Mouse (Mus musculus) CH12.LX (cell line): ENCODE data around the gene Prdm10. TPM values are rescaled to one million over a fixed set of nuclear protein-coding genes. Genes with fewer than 3 reads are reported as not detected.

Source experiments
- DNase-seq: peaks from one replicate; pipeline ENCODE4 v3.0.0-alpha.2; 2013; ENCODE audit errors: extremely low read depth
- H3K27ac ChIP-seq: 2 replicates; pipeline ENCODE4 v1.5.1; 2012; ENCODE audit warnings: low read depth, mild to moderate bottlenecking, control low read depth, moderate library complexity; ENCODE audit not compliant: insufficient read depth
- H3K27me3 ChIP-seq: replicated peaks from 2 replicates; pipeline ENCODE3; 2012; ENCODE audit warnings: inconsistent platforms
- H3K36me3 ChIP-seq, 2 experiments: replicated peaks in 1 of 2; 2 replicates each; pipeline versions ENCODE3 to v1.6.1; 2012; ENCODE audit warnings: inconsistent platforms in 1 of 2, low read length in 1 of 2, mild to moderate bottlenecking in 1 of 2, mixed read lengths in 1 of 2, moderate library complexity in 1 of 2; ENCODE audit not compliant: control insufficient read depth in 1 of 2, insufficient read depth in 1 of 2
- H3K4me1 ChIP-seq, 2 experiments: 2 replicates each; pipeline ENCODE4 v1.6.1; 2012; ENCODE audit warnings: inconsistent platforms in 1 of 2, moderate library complexity in 1 of 2; ENCODE audit not compliant: insufficient read depth in 2 of 2, control insufficient read depth in 1 of 2
- H3K4me2 ChIP-seq: 2 replicates; pipeline ENCODE4 v1.6.1; 2012; ENCODE audit warnings: low read depth, mild to moderate bottlenecking, control low read depth; ENCODE audit not compliant: poor library complexity, insufficient read depth, severe bottlenecking
- H3K4me3 ChIP-seq, 3 experiments: fragments of 150-350 bp in 1 of 3; sonication (generic) in 1 of 3; replicated peaks in 1 of 3; 2 replicates each; pipeline versions ENCODE3 to v1.5.1; 2011 to 2012; ENCODE audit warnings: low read depth in 2 of 3, low read length in 2 of 3, mild to moderate bottlenecking in 2 of 3, moderate library complexity in 2 of 3, control low read depth in 1 of 3, improper control_type of control experiment in 1 of 3, inconsistent platforms in 1 of 3, mixed read lengths in 1 of 3; ENCODE audit not compliant: poor library complexity in 1 of 3
- H3K79me2 ChIP-seq: replicated peaks from 2 replicates; pipeline ENCODE4 v1.6.1; 2012; ENCODE audit warnings: mild to moderate bottlenecking, moderate library complexity; ENCODE audit not compliant: control insufficient read depth, poor library complexity, insufficient read depth, severe bottlenecking; ENCODE audit errors: extremely low read depth
- H3K9ac ChIP-seq: 2 replicates; pipeline ENCODE4 v1.6.1; 2012; ENCODE audit warnings: low read depth, mild to moderate bottlenecking, control low read depth, moderate library complexity; ENCODE audit not compliant: insufficient read depth
- H3K9me3 ChIP-seq: replicated peaks from 2 replicates; pipeline ENCODE3; 2012; ENCODE audit warnings: low read length, inconsistent platforms, mixed read lengths
- BHLHE40 ChIP-seq: IDR thresholded peaks from 2 replicates; pipeline ENCODE4 v1.6.1; 2011; ENCODE audit warnings: mild to moderate bottlenecking, low read depth, low read length, improper control_type of control experiment
- CTCF ChIP-seq, 2 experiments: IDR thresholded peaks in 1 of 2; conservative IDR thresholded peaks in 1 of 2; 2 replicates each; pipeline ENCODE4 v1.5.1; 2011 to 2012; ENCODE audit warnings: low read depth in 2 of 2, low read length in 2 of 2, improper control_type of control experiment in 1 of 2, inconsistent platforms in 1 of 2, mild to moderate bottlenecking in 1 of 2, moderate library complexity in 1 of 2
- ELF1 ChIP-seq: IDR thresholded peaks from 2 replicates; pipeline ENCODE4 v1.6.1; 2014; ENCODE audit warnings: low read depth, mild to moderate bottlenecking, inconsistent platforms, low read length, improper control_type of control experiment
- EP300 ChIP-seq: IDR thresholded peaks from 2 replicates; pipeline ENCODE4 v1.6.1; 2011; ENCODE audit warnings: low read length, improper control_type of control experiment
- GABPA ChIP-seq: IDR thresholded peaks from 2 replicates; pipeline ENCODE4 v1.6.1; 2012; ENCODE audit warnings: low read depth, low read length, improper control_type of control experiment, inconsistent platforms; ENCODE audit not compliant: insufficient replicate concordance
- IRF4 ChIP-seq: IDR thresholded peaks from 2 replicates; pipeline ENCODE4 v1.6.1; 2014; ENCODE audit warnings: low read depth, mild to moderate bottlenecking, inconsistent platforms, low read length, improper control_type of control experiment
- JUND ChIP-seq: conservative IDR thresholded peaks from 2 replicates; pipeline ENCODE4 v1.6.1; 2011; ENCODE audit warnings: low read depth, low read length, improper control_type of control experiment
- MAX ChIP-seq: IDR thresholded peaks from 2 replicates; pipeline ENCODE4 v1.6.1; 2011; ENCODE audit warnings: low read length, improper control_type of control experiment
- MAZ ChIP-seq: IDR thresholded peaks from 2 replicates; pipeline ENCODE4 v1.6.1; 2012; ENCODE audit warnings: low read depth, mild to moderate bottlenecking, inconsistent platforms, low read length, improper control_type of control experiment, moderate library complexity
- MEF2A ChIP-seq: IDR thresholded peaks from 2 replicates; pipeline ENCODE4 v1.6.1; 2014; ENCODE audit warnings: low read depth, mild to moderate bottlenecking, inconsistent platforms, low read length, improper control_type of control experiment, borderline replicate concordance
- MXI1 ChIP-seq: IDR thresholded peaks from 2 replicates; pipeline ENCODE4 v1.6.1; 2011; ENCODE audit warnings: mild to moderate bottlenecking, low read depth, low read length, improper control_type of control experiment
- NELFE ChIP-seq: IDR thresholded peaks from 2 replicates; pipeline ENCODE4 v1.6.1; 2011; ENCODE audit warnings: low read depth, low read length, improper control_type of control experiment
- NRF1 ChIP-seq: IDR thresholded peaks from 2 replicates; pipeline ENCODE4 v1.6.1; 2014; ENCODE audit warnings: low read depth, mild to moderate bottlenecking, inconsistent platforms, low read length, improper control_type of control experiment, moderate library complexity
- PAX5 ChIP-seq: IDR thresholded peaks from 2 replicates; pipeline ENCODE4 v1.6.1; 2012; ENCODE audit warnings: low read length, inconsistent platforms, mixed read lengths
- RAD21 ChIP-seq: IDR thresholded peaks from 2 replicates; pipeline ENCODE4 v1.6.1; 2011; ENCODE audit warnings: low read depth, mild to moderate bottlenecking, low read length, improper control_type of control experiment, moderate library complexity
- RCOR1 ChIP-seq: conservative IDR thresholded peaks from 2 replicates; pipeline ENCODE4 v1.6.1; 2012; ENCODE audit warnings: low read depth, mild to moderate bottlenecking, inconsistent platforms, low read length, improper control_type of control experiment
- UBTF ChIP-seq: IDR thresholded peaks from 2 replicates; pipeline ENCODE4 v1.6.1; 2012; ENCODE audit warnings: low read depth, mild to moderate bottlenecking, inconsistent platforms, low read length, improper control_type of control experiment, moderate library complexity
- ZNF384 ChIP-seq: IDR thresholded peaks from 2 replicates; pipeline ENCODE4 v1.6.1; 2012; ENCODE audit warnings: low read depth, low read length, improper control_type of control experiment, inconsistent platforms
- dilution Hi-C: fragments of 300-500 bp; cut with MboI; formaldehyde crosslinking; loops from 2 replicates; pipeline ENCODE4 v1.14.3; 2020; ENCODE audit warnings: low sequenced_read_pairs; ENCODE audit not compliant: extremely low pct_unique_long_range_greater_than_20kb, extremely low pct_ligation_motif_present
- in situ Hi-C: fragments of 300-500 bp; cut with MboI; formaldehyde crosslinking; loops from 3 replicates; pipeline ENCODE4 v1.14.3; 2019; ENCODE audit warnings: low sequenced_read_pairs, low pct_ligation_motif_present, low pct_unique_long_range_greater_than_20kb, mixed read lengths
- polyA plus RNA-seq: library from polyadenylated mRNA; unstranded; fragments of >175 nt; gene quantifications from 2 replicates; pipeline ENCODE4 v1.2.1, GENCODE M21; 2012; ENCODE audit warnings: low read depth; ENCODE audit not compliant: insufficient read length
- total RNA-seq, 2 experiments: library from RNA; depleted of rRNA; stranded (reverse); fragments of 300-350 nt in 1 of 2; fragments of >200 nt in 1 of 2; gene quantifications; 2 replicates each; pipeline ENCODE4 v1.2.3; 2012 to 2014

Gene Prdm10
- total and polyA plus RNA-seq, 3 experiments: 4.5 to 6.7 (median 4.7) TPM

DNA sequence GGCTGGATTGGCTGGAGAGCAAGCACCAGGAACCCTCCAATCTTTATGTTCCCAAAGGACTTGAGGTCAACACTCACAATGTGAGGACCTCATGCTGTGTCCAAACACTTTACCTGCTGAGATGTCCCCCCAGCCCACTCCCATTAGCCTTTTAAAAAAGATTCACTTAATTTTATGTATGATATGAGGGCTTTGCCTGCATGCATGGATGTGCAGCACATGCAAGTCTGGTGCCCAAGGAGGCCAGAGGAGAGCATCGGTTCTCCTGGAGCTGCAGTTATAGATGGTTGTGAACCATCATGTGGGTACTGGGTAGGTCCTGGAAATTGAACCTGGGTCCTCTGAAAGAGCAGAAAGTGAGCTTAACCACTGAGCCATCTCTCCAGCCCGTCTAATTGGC, 40.8 kb upstream of the Prdm10 start:
- no peak overlapping the region for H3K9ac ChIP-seq
- peaks cover 2% of the 10 kb centered on the region for H3K27me3 ChIP-seq
- in situ Hi-C loops: no loop called here
- H3K4me2 ChIP-seq: no peak overlapping the region
- H3K4me1 ChIP-seq: peaks cover 2 to 12% of the 10 kb centered on the region in 2 experiments; a peak in 3 of 4 replicates
- no peaks in the 10 kb centered on the region for H3K36me3 ChIP-seq
- dilution Hi-C loops: no loop called here
- H3K4me3 ChIP-seq: no peak overlapping the region
- no peak for DNase-seq
- no peaks in the 10 kb centered on the region for H3K9me3 ChIP-seq
- no peaks in the 10 kb centered on the region for H3K79me2 ChIP-seq
- no peak for TF ChIP-seq BHLHE40
- TF ChIP-seq GABPA: no peak
- TF ChIP-seq CTCF (conservative IDR thresholded peaks at IDR 0.05 in 1 of 2, IDR thresholded peaks at IDR 0.05 in 1 of 2; ENCODE audit: low read depth in 2 of 2, low read length in 2 of 2): no peak
- no peak for TF ChIP-seq RAD21
- no peak for TF ChIP-seq JUND
- H3K27ac ChIP-seq: no peak overlapping the region

DNA sequence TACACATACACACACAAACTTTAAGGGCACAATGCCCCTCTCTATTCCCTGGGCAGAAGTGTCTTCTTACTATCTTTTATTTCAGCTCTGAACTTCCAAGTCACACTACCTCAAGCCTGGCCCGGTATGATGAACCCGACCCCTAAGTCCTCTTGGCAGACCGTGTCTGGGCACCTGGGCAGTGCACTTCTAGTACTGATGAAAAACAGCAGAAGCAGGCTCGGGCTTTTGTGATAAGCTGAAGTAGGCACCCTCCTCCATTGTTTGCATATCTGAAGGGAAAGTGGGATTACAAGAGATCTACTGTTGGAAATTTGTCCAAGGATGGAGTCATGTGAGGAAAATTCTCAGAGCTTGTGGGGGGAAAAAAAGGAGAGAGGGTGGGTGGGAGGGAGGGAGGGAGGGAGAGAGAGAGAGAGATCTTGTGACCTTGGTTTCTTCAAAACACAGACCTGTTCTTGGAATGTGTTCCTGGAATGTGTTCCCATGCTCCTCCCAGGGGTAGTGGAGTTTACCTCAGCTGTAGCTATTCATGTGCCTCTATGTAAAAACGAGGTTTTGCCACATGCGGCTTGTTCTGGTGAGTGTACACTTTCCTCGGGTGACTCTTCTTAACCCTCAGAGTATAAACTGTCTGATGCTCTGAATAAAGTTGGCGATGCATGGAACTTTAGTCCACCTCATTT, 39.7 kb upstream of the Prdm10 start:
- TF ChIP-seq ELF1 (no peak), IRF4 (no peak), PAX5 (no peak)
- H3K36me3 ChIP-seq: no peaks in the 10 kb centered on the region
- no peak overlapping the region for H3K4me2 ChIP-seq
- peaks cover 2% of the 10 kb centered on the region for H3K27me3 ChIP-seq
- dilution Hi-C loops (no loop called here), in situ Hi-C loops (no loop called here)
- no peaks in the 10 kb centered on the region for H3K9me3 ChIP-seq
- DNase-seq: no peak
- H3K9ac ChIP-seq: no peak overlapping the region
- no peak overlapping the region for H3K4me3 ChIP-seq
- no peaks in the 10 kb centered on the region for H3K79me2 ChIP-seq
- H3K4me1 ChIP-seq: peaks cover 2 to 12% of the 10 kb centered on the region in 2 experiments; a peak in 3 of 4 replicates
- H3K27ac ChIP-seq: no peak overlapping the region

DNA sequence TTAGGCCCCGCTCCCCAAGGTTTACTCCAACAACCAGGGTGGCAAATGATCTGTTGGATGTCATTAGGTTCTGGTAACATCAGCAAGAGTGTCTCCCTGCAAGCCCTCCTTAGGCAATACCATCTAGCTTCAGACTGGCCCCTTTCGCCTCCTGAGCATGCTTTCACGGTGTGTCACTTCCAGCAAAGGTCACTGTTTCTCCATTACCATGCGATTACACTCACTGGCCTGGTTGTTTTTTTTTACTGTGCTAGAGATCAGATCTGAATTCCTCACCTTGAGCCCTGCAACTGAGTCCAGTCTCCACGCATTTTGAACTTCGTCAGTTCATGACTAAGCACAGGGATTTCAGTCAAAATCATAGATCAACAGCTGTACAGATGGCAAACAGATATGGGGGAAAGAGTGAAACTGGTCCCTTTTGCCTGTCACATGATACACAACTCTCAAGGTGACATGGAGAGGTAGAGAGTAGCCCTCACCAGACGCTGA, 39.1 kb upstream of the Prdm10 start:
- DNase-seq: no peak
- no peak overlapping the region for H3K4me2 ChIP-seq
- no peaks in the 10 kb centered on the region for H3K79me2 ChIP-seq
- no peak overlapping the region for H3K4me3 ChIP-seq
- dilution Hi-C loops (no loop called here), in situ Hi-C loops (no loop called here)
- peaks cover 2 to 12% of the 10 kb centered on the region in 2 experiments; a peak in 3 of 4 replicates for H3K4me1 ChIP-seq
- no peaks in the 10 kb centered on the region for H3K27me3 ChIP-seq
- no peak overlapping the region for H3K27ac ChIP-seq
- no peaks in the 10 kb centered on the region for H3K9me3 ChIP-seq
- H3K9ac ChIP-seq: no peak overlapping the region
- no peaks in the 10 kb centered on the region for H3K36me3 ChIP-seq
- TF ChIP-seq GABPA (no peak), MAX (no peak), RCOR1 (no peak), NRF1 (no peak), MXI1 (no peak), RAD21 (no peak), MAZ (no peak), UBTF (no peak), ZNF384 (no peak), JUND (no peak), EP300 (no peak), NELFE (no peak), MEF2A (no peak), ELF1 (no peak), CTCF (conservative IDR thresholded peaks at IDR 0.05 in 1 of 2, IDR thresholded peaks at IDR 0.05 in 1 of 2; ENCODE audit: low read depth in 2 of 2, low read length in 2 of 2) (no peak)
